Mouse (Mus musculus) liver, postnatal 0 days (tissue): ENCODE results near the gene Syt2.

Experiments
- CTCF ChIP-seq: sonication (generic); IDR thresholded peaks from 2 replicates; pipeline ENCODE4 v1.5.1; 2016; ENCODE audit warnings: antibody characterized with exemption, low read depth
- EP300 ChIP-seq: IDR thresholded peaks from 2 replicates; pipeline ENCODE4 v1.6.1; 2016; ENCODE audit warnings: antibody characterized with exemption, low read depth, mild to moderate bottlenecking

- TF ChIP-seq EP300 (no peak), CTCF (no peak)
Observed at GRCm38 (mm10) chr1:134609172-134609571, 37.3 kb upstream of the Syt2 start.
